Mouse (Mus musculus): ENCODE measurements around the gene Olfr11. TPM values are rescaled to one million over a fixed set of nuclear protein-coding genes. Genes with fewer than 3 reads are reported as not detected.

Gene Olfr11
- polyA plus RNA-seq (2014; fragmentation: Nextera tagmentation; extraction: Ambion mirVana): not detected in 2 replicates

DNA sequence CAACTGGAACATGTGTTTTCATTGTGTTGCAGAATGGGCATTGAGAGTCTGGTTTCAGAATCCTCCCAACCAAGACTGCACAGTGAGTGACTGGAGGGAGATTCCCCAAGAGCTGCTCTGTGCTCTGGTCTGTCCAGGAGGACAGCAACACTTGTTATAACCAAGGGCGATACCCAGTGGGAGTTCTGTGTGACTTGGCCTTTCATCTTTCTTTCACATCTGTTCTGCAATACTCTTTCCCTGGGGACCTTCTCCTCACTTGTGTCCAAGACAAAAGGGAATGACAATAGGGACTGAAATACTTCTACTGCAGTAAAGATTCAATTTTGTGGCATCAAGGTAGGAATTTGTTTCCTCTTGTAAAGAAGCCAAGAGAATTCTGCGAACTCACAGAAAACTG is at the start of gene Olfr11:
Olfr11 (minus strand) TSS at position 101 of the 400 bp plus-strand sequence.
- Histone ChIP-seq H3K4me1 (replicated peaks; ENCODE audit: control insufficient read depth, insufficient read depth, low read length) (no peaks in the 10 kb centered on the region), H3K27me3 (ENCODE audit: control insufficient read depth, insufficient read depth, low read length) (no peaks in the 10 kb centered on the region), H3K36me3 (ENCODE audit: control insufficient read depth, insufficient read depth, low read length) (no peaks in the 10 kb centered on the region), H3K9me3 (ENCODE audit: control insufficient read depth, low read length) (no peaks in the 10 kb centered on the region), H3K4me3 (ENCODE audit: low read depth, low read length) (no peak within 1 kb of the TSS), H3K4me2 (replicated peaks; ENCODE audit: low read depth, low read length) (no peak within 1 kb of the TSS), H3K9ac (ENCODE audit: low read depth, low read length) (no peak within 1 kb of the TSS), H3K27ac (ENCODE audit: low read depth, low read length) (no peak within 1 kb of the TSS)
- no peak for DNase-seq (ENCODE audit: low spot score)
- WGBS: 81% methylated on average over 2 of the region's 2 CpGs
- no peak for ATAC-seq (ENCODE audit: low FRiP score)

DNA sequence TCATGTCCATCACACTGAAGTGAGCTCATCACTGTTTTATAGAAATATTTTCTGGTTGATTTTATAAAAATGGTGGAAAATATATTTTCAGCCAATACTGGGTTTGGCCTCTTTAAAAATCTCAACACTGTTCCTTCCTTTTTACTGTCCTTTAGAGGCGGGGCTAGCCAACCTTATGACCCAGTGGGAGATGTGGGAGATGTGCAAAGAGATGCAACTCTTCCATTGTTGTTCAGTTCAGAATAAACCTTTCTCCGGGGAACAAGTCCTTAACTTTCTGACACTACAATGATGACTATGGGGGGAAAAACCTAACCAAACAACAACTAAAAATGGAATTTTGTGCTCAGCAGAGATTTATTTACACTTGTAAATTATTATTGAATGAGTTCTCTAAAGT is 35.0 kb upstream of the Olfr11 start, which contains the start of gene Olfr1360:
Olfr1360 (minus strand) TSS at position 101 of the 400 bp plus-strand sequence.
- DNase-seq (ENCODE audit: low spot score) (no peak), ATAC-seq (ENCODE audit: low FRiP score) (no peak)
- WGBS: 94% methylated on average over 2 of the region's 2 CpGs
- Histone ChIP-seq H3K4me2 (replicated peaks; ENCODE audit: low read depth, low read length) (no peak within 1 kb of the TSS), H3K27me3 (ENCODE audit: control insufficient read depth, insufficient read depth, low read length) (no peaks in the 10 kb centered on the region), H3K9me3 (ENCODE audit: control insufficient read depth, low read length) (no peaks in the 10 kb centered on the region), H3K36me3 (ENCODE audit: control insufficient read depth, insufficient read depth, low read length) (no peaks in the 10 kb centered on the region), H3K4me3 (ENCODE audit: low read depth, low read length) (no peak within 1 kb of the TSS), H3K4me1 (replicated peaks; ENCODE audit: control insufficient read depth, insufficient read depth, low read length) (no peaks in the 10 kb centered on the region), H3K27ac (ENCODE audit: low read depth, low read length) (no peak within 1 kb of the TSS), H3K9ac (ENCODE audit: low read depth, low read length) (no peak within 1 kb of the TSS)

DNA sequence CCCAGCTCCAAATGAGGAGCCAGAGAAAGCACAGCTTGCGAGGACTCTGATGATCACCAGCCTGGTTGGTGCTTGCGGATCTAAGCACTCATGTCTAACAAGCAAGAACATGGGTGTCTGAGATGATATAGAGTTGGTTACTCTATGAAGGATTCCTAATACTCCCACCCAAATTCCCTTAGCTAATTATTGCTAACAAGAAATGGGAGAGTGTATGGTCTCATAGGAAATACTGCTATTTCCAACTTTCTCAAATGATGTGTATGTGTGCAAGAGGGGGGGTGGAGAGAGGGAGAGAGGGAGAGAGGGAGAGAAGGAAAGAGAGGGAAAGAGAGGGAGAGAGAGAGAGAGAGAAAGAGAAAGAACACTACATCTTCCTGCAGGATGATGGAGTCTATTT is 21.0 kb upstream of the Olfr11 start, which contains the start of gene Olfr1361:
Olfr1361 (minus strand) TSS at position 101 of the 400 bp plus-strand sequence.
- no peak within 1 kb of the TSS for H3K4me2 ChIP-seq (replicated peaks; ENCODE audit: low read depth, low read length)
- WGBS: 78% methylated on average over 2 of the region's 2 CpGs
- ATAC-seq (ENCODE audit: low FRiP score): no peak
- H3K27me3 ChIP-seq (ENCODE audit: control insufficient read depth, insufficient read depth, low read length): no peaks in the 10 kb centered on the region
- H3K4me1 ChIP-seq (replicated peaks; ENCODE audit: control insufficient read depth, insufficient read depth, low read length): no peaks in the 10 kb centered on the region
- no peaks in the 10 kb centered on the region for H3K9me3 ChIP-seq (ENCODE audit: control insufficient read depth, low read length)
- DNase-seq (ENCODE audit: low spot score): no peak
- H3K27ac ChIP-seq (ENCODE audit: low read depth, low read length): no peak within 1 kb of the TSS
- no peak within 1 kb of the TSS for H3K4me3 ChIP-seq (ENCODE audit: low read depth, low read length)
- no peaks in the 10 kb centered on the region for H3K36me3 ChIP-seq (ENCODE audit: control insufficient read depth, insufficient read depth, low read length)
- H3K9ac ChIP-seq (ENCODE audit: low read depth, low read length): no peak within 1 kb of the TSS

DNA sequence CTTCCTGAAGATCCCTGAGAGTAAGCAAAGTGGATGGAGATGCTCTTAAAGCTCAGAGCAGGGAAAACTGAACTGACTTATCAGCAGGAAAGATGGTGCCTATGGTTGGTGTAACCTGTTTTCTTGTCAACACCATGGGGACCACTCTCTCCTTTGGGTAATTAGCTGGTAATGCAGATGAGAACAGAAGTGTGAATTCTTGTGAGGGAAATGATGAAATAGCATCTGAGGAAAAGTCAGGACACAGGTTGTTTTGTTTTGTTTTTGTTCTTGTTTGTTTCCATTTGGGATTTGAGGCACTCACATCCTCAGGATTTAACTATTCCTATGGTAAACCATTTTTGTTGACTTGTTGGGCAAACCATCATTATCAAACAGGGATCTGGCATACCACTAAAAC is 28.4 kb downstream of the Olfr11 start, which contains the start of gene Olfr1362:
Olfr1362 (minus strand) TSS at position 101 of the 400 bp plus-strand sequence.
- Histone ChIP-seq H3K4me1 (replicated peaks; ENCODE audit: control insufficient read depth, insufficient read depth, low read length) (no peaks in the 10 kb centered on the region), H3K9ac (ENCODE audit: low read depth, low read length) (no peak within 1 kb of the TSS)
- DNase-seq (ENCODE audit: low spot score): no peak

DNA sequence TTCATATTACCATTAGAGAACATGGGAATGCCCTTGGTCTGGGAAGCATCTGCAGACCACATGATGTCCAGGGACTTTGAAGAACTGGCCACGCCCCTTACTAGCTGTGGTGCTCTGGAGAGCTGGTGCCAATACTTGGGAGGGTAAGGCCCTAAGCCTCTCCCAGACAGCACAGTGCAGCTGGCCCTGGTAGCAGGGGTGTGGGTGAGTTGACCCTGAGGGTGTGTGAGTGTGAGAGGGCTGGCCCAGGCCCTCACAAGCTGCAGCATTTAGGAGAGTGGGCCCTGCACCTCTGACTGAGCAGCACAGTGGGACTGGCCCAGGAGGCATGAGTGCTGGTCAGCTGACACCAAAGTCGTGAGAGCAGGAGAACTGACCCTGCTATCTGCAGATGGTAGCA is 50.7 kb downstream of the Olfr11 start:
- ATAC-seq (ENCODE audit: low FRiP score): 0 out of 2 replicates have a peak, but pooled peaks have one; percentile 25
- H3K27me3 ChIP-seq (ENCODE audit: control insufficient read depth, insufficient read depth, low read length): no peaks in the 10 kb centered on the region
- WGBS: 60% methylated on average over 2 of the region's 2 CpGs

More for the DNA sequence above, 28.4 kb downstream of the Olfr11 start, which contains the start of gene Olfr1362:
- H3K9me3 ChIP-seq (ENCODE audit: control insufficient read depth, low read length): no peaks in the 10 kb centered on the region
- H3K27ac ChIP-seq (ENCODE audit: low read depth, low read length): no peak within 1 kb of the TSS
- no peaks in the 10 kb centered on the region for H3K36me3 ChIP-seq (ENCODE audit: control insufficient read depth, insufficient read depth, low read length)
- no peaks in the 10 kb centered on the region for H3K27me3 ChIP-seq (ENCODE audit: control insufficient read depth, insufficient read depth, low read length)
- H3K4me3 ChIP-seq (ENCODE audit: low read depth, low read length): no peak within 1 kb of the TSS
- no peak within 1 kb of the TSS for H3K4me2 ChIP-seq (replicated peaks; ENCODE audit: low read depth, low read length)
- ATAC-seq (ENCODE audit: low FRiP score): no peak

More for the DNA sequence above, 50.7 kb downstream of the Olfr11 start:
- H3K27ac ChIP-seq (ENCODE audit: low read depth, low read length): no peak overlapping the region
- no peaks in the 10 kb centered on the region for H3K36me3 ChIP-seq (ENCODE audit: control insufficient read depth, insufficient read depth, low read length)
- no peak overlapping the region for H3K9ac ChIP-seq (ENCODE audit: low read depth, low read length)
- H3K4me1 ChIP-seq (replicated peaks; ENCODE audit: control insufficient read depth, insufficient read depth, low read length): no peaks in the 10 kb centered on the region
- H3K4me3 ChIP-seq (ENCODE audit: low read depth, low read length): no peak overlapping the region
- no peak for DNase-seq (ENCODE audit: low spot score)
- no peaks in the 10 kb centered on the region for H3K9me3 ChIP-seq (ENCODE audit: control insufficient read depth, low read length)
- no peak overlapping the region for H3K4me2 ChIP-seq (replicated peaks; ENCODE audit: low read depth, low read length)

Other genes with a start within 250 kb of the Olfr11 start
- gene Zkscan3, start 239.8 kb downstream of the Olfr11 start, polyA plus RNA-seq (2014; fragmentation: Nextera tagmentation; extraction: Ambion mirVana): 84.8 and 90.5 TPM in 2 replicates
- gene Pgbd1, start 201.5 kb downstream of the Olfr11 start, polyA plus RNA-seq (2014; fragmentation: Nextera tagmentation; extraction: Ambion mirVana): 5.9 and 6.0 TPM in 2 replicates
- 18.4 and 21.0 TPM in 2 replicates for gene Zscan26, start 188.8 kb downstream of the Olfr11 start, polyA plus RNA-seq (2014; fragmentation: Nextera tagmentation; extraction: Ambion mirVana)
- 2.5 and 3.4 TPM in 2 replicates for gene Nkapl, start 174.0 kb downstream of the Olfr11 start, polyA plus RNA-seq (2014; fragmentation: Nextera tagmentation; extraction: Ambion mirVana)
- 5.2 and 5.9 TPM in 2 replicates for gene Zkscan4, start 163.6 kb downstream of the Olfr11 start, polyA plus RNA-seq (2014; fragmentation: Nextera tagmentation; extraction: Ambion mirVana)
- not detected in 2 replicates for gene Gm10065, start 163.1 kb downstream of the Olfr11 start, polyA plus RNA-seq (2014; fragmentation: Nextera tagmentation; extraction: Ambion mirVana)
- 0.23 and 0.35 TPM in 2 replicates for gene AK157302, start 147.3 kb downstream of the Olfr11 start, polyA plus RNA-seq (2014; fragmentation: Nextera tagmentation; extraction: Ambion mirVana)
- gene Gm11273, start 141.1 kb downstream of the Olfr11 start, polyA plus RNA-seq (2014; fragmentation: Nextera tagmentation; extraction: Ambion mirVana): 3.7 and 5.1 TPM in 2 replicates
- 9.8 and 11.0 TPM in 2 replicates for gene Zkscan8, start 111.4 kb downstream of the Olfr11 start, polyA plus RNA-seq (2014; fragmentation: Nextera tagmentation; extraction: Ambion mirVana)
- gene Olfr1366, start 99.7 kb downstream of the Olfr11 start, polyA plus RNA-seq (2014; fragmentation: Nextera tagmentation; extraction: Ambion mirVana): 0.05 and 0.25 TPM in 2 replicates
- gene Olfr1535, start 82.6 kb downstream of the Olfr11 start, polyA plus RNA-seq (2014; fragmentation: Nextera tagmentation; extraction: Ambion mirVana): 0.17 TPM in 1 of 2 replicates, not detected in the other
- gene Olfr1364, start 60.8 kb downstream of the Olfr11 start, polyA plus RNA-seq (2014; fragmentation: Nextera tagmentation; extraction: Ambion mirVana): not detected in 2 replicates
- not detected in 2 replicates for gene Olfr1362, start 28.5 kb downstream of the Olfr11 start, polyA plus RNA-seq (2014; fragmentation: Nextera tagmentation; extraction: Ambion mirVana)
- not detected in 2 replicates for gene Olfr1361, start 20.9 kb upstream of the Olfr11 start, polyA plus RNA-seq (2014; fragmentation: Nextera tagmentation; extraction: Ambion mirVana)
- gene Olfr1360, start 34.9 kb upstream of the Olfr11 start, polyA plus RNA-seq (2014; fragmentation: Nextera tagmentation; extraction: Ambion mirVana): not detected in 2 replicates
- not detected in 2 replicates for gene Olfr1359, start 55.6 kb upstream of the Olfr11 start, polyA plus RNA-seq (2014; fragmentation: Nextera tagmentation; extraction: Ambion mirVana)
- 2.1 and 3.0 TPM in 2 replicates for gene Hist1h2bl, start 73.6 kb upstream of the Olfr11 start, polyA plus RNA-seq (2014; fragmentation: Nextera tagmentation; extraction: Ambion mirVana)
- 17.3 and 25.6 TPM in 2 replicates for gene Hist1h2ai, start 73.9 kb upstream of the Olfr11 start, polyA plus RNA-seq (2014; fragmentation: Nextera tagmentation; extraction: Ambion mirVana)
- gene Hist1h3h, start 75.1 kb upstream of the Olfr11 start, polyA plus RNA-seq (2014; fragmentation: Nextera tagmentation; extraction: Ambion mirVana): 12.7 and 20.0 TPM in 2 replicates
- gene Hist1h2bm, start 79.5 kb upstream of the Olfr11 start, polyA plus RNA-seq (2014; fragmentation: Nextera tagmentation; extraction: Ambion mirVana): 4.2 and 4.3 TPM in 2 replicates
- 0.94 and 1.4 TPM in 2 replicates for gene Hist1h4j, start 92.5 kb upstream of the Olfr11 start, polyA plus RNA-seq (2014; fragmentation: Nextera tagmentation; extraction: Ambion mirVana)
- 2.4 and 8.0 TPM in 2 replicates for gene Hist1h4k, start 108.0 kb upstream of the Olfr11 start, polyA plus RNA-seq (2014; fragmentation: Nextera tagmentation; extraction: Ambion mirVana)
- gene Hist1h2ak, start 111.3 kb upstream of the Olfr11 start, polyA plus RNA-seq (2014; fragmentation: Nextera tagmentation; extraction: Ambion mirVana): 4.9 and 6.5 TPM in 2 replicates
- gene Hist1h2bn, start 111.6 kb upstream of the Olfr11 start, polyA plus RNA-seq (2014; fragmentation: Nextera tagmentation; extraction: Ambion mirVana): 0.67 and 2.2 TPM in 2 replicates
- 19.1 TPM in 2 replicates for gene Hist1h1b, start 138.1 kb upstream of the Olfr11 start, polyA plus RNA-seq (2014; fragmentation: Nextera tagmentation; extraction: Ambion mirVana)
- 232 and 252 TPM in 2 replicates for gene Hist1h3i, start 140.9 kb upstream of the Olfr11 start, polyA plus RNA-seq (2014; fragmentation: Nextera tagmentation; extraction: Ambion mirVana)
- gene Hist1h2an, start 144.7 kb upstream of the Olfr11 start, polyA plus RNA-seq (2014; fragmentation: Nextera tagmentation; extraction: Ambion mirVana): 1.4 and 8.5 TPM in 2 replicates
- 2.2 and 2.9 TPM in 2 replicates for gene Hist1h2bp, start 144.9 kb upstream of the Olfr11 start, polyA plus RNA-seq (2014; fragmentation: Nextera tagmentation; extraction: Ambion mirVana)
- 17.8 and 18.7 TPM in 2 replicates for gene Hist1h2bq, start 167.7 kb upstream of the Olfr11 start, polyA plus RNA-seq (2014; fragmentation: Nextera tagmentation; extraction: Ambion mirVana)
- gene Hist1h2ao, start 167.9 kb upstream of the Olfr11 start, polyA plus RNA-seq (2014; fragmentation: Nextera tagmentation; extraction: Ambion mirVana): 2.1 TPM in 1 of 2 replicates, not detected in the other
- gene Hist1h4m, start 169.2 kb upstream of the Olfr11 start, polyA plus RNA-seq (2014; fragmentation: Nextera tagmentation; extraction: Ambion mirVana): not detected in 2 replicates
- gene Hist1h4n, start 189.7 kb upstream of the Olfr11 start, polyA plus RNA-seq (2014; fragmentation: Nextera tagmentation; extraction: Ambion mirVana): 13.4 and 14.6 TPM in 2 replicates
- gene Hist1h2ap, start 191.0 kb upstream of the Olfr11 start, polyA plus RNA-seq (2014; fragmentation: Nextera tagmentation; extraction: Ambion mirVana): 4,676 and 4,856 TPM in 2 replicates
- 18.1 and 18.6 TPM in 2 replicates for gene Hist1h2br, start 191.2 kb upstream of the Olfr11 start, polyA plus RNA-seq (2014; fragmentation: Nextera tagmentation; extraction: Ambion mirVana)